Mouse (Mus musculus) heart, embryonic 16.5 days (tissue): ENCODE measurements around the gene Hcn1. TPM values are rescaled to one million over a fixed set of nuclear protein-coding genes. Genes with fewer than 3 reads are reported as not detected.

ENCODE experiments used
- ATAC-seq: fragments of 200-750 bp; cut with Nextera tagmentation; replicated peaks from 2 replicates; pipeline ENCODE4 v1.8.0; 2017; ENCODE audit warnings: moderate number of reproducible peaks; ENCODE audit not compliant: insufficient read depth, low FRiP score; ENCODE audit errors: extremely low read depth
- H3K27ac ChIP-seq: fragments of 300-500 bp; sonication (generic); 2 replicates; pipeline ENCODE4 v1.5.1; 2014; ENCODE audit warnings: mild to moderate bottlenecking, low read length, control low read depth, moderate library complexity
- H3K27me3 ChIP-seq: fragments of 300-500 bp; sonication (generic); 2 replicates; pipeline ENCODE4 v1.6.1; 2014; ENCODE audit warnings: low read length, mixed read lengths; ENCODE audit not compliant: control insufficient read depth, insufficient read depth
- H3K36me3 ChIP-seq: fragments of 300-500 bp; sonication (generic); 2 replicates; pipeline ENCODE4 v1.6.1; 2014; ENCODE audit not compliant: control insufficient read depth, insufficient read depth
- H3K4me1 ChIP-seq: fragments of 300-500 bp; sonication (generic); 2 replicates; pipeline ENCODE4 v1.6.1; 2014; ENCODE audit warnings: low read length, mixed read lengths; ENCODE audit not compliant: control insufficient read depth, insufficient read depth
- H3K4me2 ChIP-seq: fragments of 300-500 bp; sonication (generic); 2 replicates; pipeline ENCODE4 v1.6.1; 2014; ENCODE audit warnings: low read depth, mild to moderate bottlenecking, control low read depth, low read length
- H3K4me3 ChIP-seq: fragments of 300-500 bp; sonication (generic); 2 replicates; pipeline ENCODE4 v1.5.1; 2014; ENCODE audit warnings: mild to moderate bottlenecking, control low read depth, low read length
- H3K9ac ChIP-seq: fragments of 300-500 bp; sonication (generic); 2 replicates; pipeline ENCODE4 v1.6.1; 2014; ENCODE audit warnings: low read length, control low read depth
- H3K9me3 ChIP-seq: fragments of 300-500 bp; sonication (generic); replicated peaks from 2 replicates; pipeline ENCODE4 v1.6.1; 2016; ENCODE audit warnings: low read length; ENCODE audit not compliant: control insufficient read depth
- WGBS: fragments of 180-500 bp; shearing (Covaris S2); extraction: QIAGEN DNeasy Blood & Tissue Kit; methylation state at CpG from one replicate; pipeline ENCODE4 v1.1.7; 2014; 5-methylcytosine and 5-hydroxymethylcytosine counted together
- polyA plus RNA-seq: library from polyadenylated mRNA; unstranded; fragments of >200 nt; fragmentation: Nextera tagmentation; extraction: Ambion mirVana; gene quantifications from 2 replicates; pipeline ENCODE4 v1.2.1, GENCODE M21; 2015

Gene Hcn1
- polyA plus RNA-seq, 1 experiment from 2014 or later: 0.03 TPM

DNA sequence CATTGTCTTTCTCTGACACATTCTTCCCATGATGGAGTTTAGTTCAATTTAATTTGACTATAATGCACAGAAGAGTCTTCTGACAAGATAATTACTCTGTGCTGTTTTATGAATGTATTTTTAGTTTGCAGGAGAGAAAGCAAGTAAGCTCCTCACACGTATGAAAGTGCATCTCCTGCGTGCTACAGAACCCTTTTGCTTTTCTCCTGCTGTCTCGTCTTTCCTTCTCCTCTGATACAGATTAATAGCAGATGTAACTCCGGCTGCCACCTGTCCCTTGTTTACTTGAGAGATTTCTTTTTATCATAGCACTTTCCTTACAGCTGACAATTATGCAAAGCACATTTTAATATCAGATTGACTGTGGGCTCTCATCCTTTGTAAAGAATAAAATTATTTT lies 120.0 kb downstream of the Hcn1 start:
- H3K27ac ChIP-seq: no peak overlapping the region
- H3K9ac ChIP-seq: no peak overlapping the region
- ATAC-seq: no peak
- H3K9me3 ChIP-seq: no peaks in the 10 kb centered on the region
- no peaks in the 10 kb centered on the region for H3K27me3 ChIP-seq
- no peak overlapping the region for H3K4me2 ChIP-seq
- no peak overlapping the region for H3K4me3 ChIP-seq
- H3K36me3 ChIP-seq: no peaks in the 10 kb centered on the region
- 63% methylated on average over 4 of the region's 4 CpGs for WGBS
- H3K4me1 ChIP-seq: no peaks in the 10 kb centered on the region

DNA sequence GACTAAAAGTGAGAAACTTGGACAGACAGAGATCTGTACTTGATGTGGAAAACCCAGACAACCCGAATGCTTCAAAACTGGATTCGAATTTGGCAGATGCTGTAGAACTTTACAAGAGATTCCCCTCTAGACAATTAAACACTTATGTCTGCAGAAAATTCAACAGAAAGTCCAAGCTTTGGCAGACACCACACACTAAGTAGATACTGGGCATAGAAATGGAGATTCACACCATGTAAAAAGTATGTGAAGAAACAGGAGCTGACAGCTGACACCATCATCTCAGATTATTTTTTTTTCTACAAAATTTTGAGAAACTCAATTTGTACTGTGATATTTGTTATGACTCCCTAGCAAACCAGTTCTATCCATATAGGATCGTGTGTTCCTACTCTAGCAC lies 122.0 kb downstream of the Hcn1 start:
- no peaks in the 10 kb centered on the region for H3K36me3 ChIP-seq
- no peak overlapping the region for H3K9ac ChIP-seq
- H3K4me2 ChIP-seq: no peak overlapping the region
- H3K27me3 ChIP-seq: no peaks in the 10 kb centered on the region
- WGBS: 72% methylated on average over 3 of the region's 3 CpGs
- no peak for ATAC-seq
- H3K4me3 ChIP-seq: no peak overlapping the region
- H3K27ac ChIP-seq: no peak overlapping the region
- H3K9me3 ChIP-seq: no peaks in the 10 kb centered on the region
- H3K4me1 ChIP-seq: no peaks in the 10 kb centered on the region

DNA sequence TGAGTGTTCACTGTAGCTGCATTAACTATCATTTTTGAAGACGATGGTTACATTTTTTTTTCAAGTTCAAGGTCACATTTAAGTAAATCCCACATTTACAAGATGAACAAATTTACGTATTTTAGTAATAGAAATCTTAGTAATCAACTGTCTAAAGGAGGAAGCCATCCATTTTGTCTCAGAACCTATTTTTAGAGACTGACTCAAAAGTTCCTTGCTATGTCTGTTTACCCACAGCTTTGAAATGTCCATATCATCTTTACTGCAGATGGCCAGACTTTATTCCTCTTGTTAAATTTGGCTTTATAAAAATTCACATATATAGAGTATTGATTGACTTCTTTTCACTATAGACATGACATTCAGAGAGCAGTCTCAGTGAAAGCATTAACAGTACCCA lies 126.3 kb downstream of the Hcn1 start:
- no peaks in the 10 kb centered on the region for H3K4me1 ChIP-seq
- H3K36me3 ChIP-seq: no peaks in the 10 kb centered on the region
- H3K4me3 ChIP-seq: no peak overlapping the region
- no peak overlapping the region for H3K4me2 ChIP-seq
- no peaks in the 10 kb centered on the region for H3K27me3 ChIP-seq
- no peaks in the 10 kb centered on the region for H3K9me3 ChIP-seq
- H3K9ac ChIP-seq: no peak overlapping the region
- ATAC-seq: no peak
- no peak overlapping the region for H3K27ac ChIP-seq
- 72% methylated on average over 2 of the region's 2 CpGs for WGBS

DNA sequence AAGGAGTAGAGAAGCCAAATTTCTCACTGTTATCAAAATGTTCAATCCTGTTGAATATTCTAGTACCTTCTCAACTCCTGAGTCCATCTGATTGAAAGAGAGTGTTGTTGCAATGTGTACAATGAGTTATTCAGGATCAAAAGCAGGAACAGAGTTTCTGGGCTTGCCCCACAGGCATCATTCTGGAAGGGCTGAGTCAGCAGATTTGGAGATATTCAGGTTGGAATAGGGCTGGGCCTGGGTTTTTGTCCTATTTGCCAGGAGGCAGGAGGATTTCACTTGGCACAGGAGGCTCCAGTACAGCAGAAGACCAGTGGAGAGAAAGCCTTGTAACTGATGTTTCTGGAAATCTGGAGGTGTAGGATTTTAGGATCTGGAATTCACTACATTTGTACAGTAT lies 130.6 kb downstream of the Hcn1 start:
- H3K4me1 ChIP-seq: no peaks in the 10 kb centered on the region
- H3K27me3 ChIP-seq: no peaks in the 10 kb centered on the region
- H3K9ac ChIP-seq: no peak overlapping the region
- no peak for ATAC-seq
- no peaks in the 10 kb centered on the region for H3K36me3 ChIP-seq
- H3K4me2 ChIP-seq: no peak overlapping the region
- H3K9me3 ChIP-seq: no peaks in the 10 kb centered on the region
- no peak overlapping the region for H3K4me3 ChIP-seq
- no peak overlapping the region for H3K27ac ChIP-seq

DNA sequence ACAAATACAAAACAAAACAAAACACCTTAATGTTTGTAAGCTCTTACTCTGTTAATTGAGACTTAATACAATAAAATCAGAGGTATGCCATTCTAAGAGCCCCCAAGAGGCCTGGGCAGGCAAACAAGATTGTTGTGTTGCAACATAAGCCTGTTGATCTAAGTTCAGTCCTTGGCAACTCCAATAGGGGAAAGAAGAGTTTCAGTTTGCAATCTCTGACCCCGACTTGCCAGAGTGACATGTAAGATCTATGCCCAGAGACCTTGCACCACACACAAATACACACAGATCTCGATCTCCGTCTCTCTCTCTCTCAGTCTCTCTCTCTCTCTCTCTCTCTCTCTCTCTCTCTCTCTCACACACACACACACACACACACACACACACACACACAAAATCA lies 142.3 kb downstream of the Hcn1 start:
- Histone ChIP-seq H3K4me2 (no peak overlapping the region), H3K27ac (no peak overlapping the region), H3K9me3 (no peaks in the 10 kb centered on the region), H3K27me3 (no peaks in the 10 kb centered on the region), H3K4me1 (no peaks in the 10 kb centered on the region), H3K9ac (no peak overlapping the region), H3K4me3 (no peak overlapping the region), H3K36me3 (no peaks in the 10 kb centered on the region)
- 71% methylated on average over 3 of the region's 3 CpGs for WGBS
- no peak for ATAC-seq

DNA sequence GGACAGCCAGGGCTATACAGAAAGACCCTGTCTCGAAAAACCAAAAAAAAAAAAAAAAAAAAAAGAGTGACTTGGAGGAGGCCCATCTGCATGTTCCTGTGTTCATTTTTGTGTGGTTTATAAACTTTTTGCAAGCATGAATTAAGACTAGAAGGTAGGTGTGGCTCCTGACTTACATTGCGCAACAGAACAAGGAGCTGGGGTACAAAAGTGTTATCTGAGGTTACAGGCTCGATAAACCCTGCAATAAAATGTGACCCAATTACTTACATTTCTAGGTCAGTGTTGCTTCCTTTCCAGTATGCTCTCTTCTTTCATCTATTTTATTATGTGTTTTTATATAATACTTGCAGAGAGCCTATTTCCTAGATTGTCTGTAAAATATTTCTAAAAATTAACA lies 143.1 kb downstream of the Hcn1 start:
- H3K4me2 ChIP-seq: no peak overlapping the region
- 78% methylated on average over 3 of the region's 3 CpGs for WGBS
- H3K36me3 ChIP-seq: no peaks in the 10 kb centered on the region
- H3K4me1 ChIP-seq: no peaks in the 10 kb centered on the region
- H3K27ac ChIP-seq: no peak overlapping the region
- H3K9me3 ChIP-seq: no peaks in the 10 kb centered on the region
- ATAC-seq: no peak
- no peak overlapping the region for H3K9ac ChIP-seq
- H3K27me3 ChIP-seq: no peaks in the 10 kb centered on the region
- no peak overlapping the region for H3K4me3 ChIP-seq

DNA sequence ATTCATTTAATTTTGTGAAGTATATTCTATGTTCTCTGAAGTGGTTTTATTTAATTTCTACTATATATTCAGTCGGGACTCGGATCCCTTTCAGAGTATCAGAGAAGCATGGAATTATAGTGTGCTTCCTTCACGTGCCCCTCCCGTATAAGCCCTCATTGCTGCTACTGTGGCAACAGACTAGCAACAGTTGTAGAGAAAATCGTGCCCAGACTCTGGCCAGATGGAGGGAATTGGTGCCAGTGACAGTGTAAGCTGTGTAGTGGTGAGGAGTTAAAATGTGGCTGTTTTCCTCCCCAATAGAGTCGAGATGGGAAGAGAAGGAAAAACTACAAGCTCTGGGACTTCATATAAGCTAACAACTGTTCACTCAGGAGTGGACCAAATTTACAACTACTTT lies 163.4 kb downstream of the Hcn1 start:
- no peak for ATAC-seq

DNA sequence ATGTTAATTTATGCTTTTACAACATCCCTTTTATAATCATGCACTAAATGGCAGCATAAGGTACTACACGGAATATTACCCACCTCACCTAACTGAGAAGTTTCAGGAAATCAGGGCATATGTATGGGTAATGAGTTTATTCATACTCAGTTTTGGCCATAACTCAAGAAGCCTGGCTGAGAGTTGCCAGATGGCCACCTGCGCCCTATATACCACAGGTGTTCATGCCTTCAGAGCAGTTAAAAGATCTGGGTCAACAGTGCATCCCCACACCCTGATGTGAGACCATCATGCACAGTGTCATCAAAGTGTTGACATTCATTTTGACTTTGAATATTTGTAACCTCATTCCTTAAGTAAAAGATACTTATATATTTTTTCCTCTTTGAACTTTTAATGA lies 183.3 kb downstream of the Hcn1 start:
- no peaks in the 10 kb centered on the region for H3K36me3 ChIP-seq
- no peak overlapping the region for H3K4me2 ChIP-seq
- no peaks in the 10 kb centered on the region for H3K27me3 ChIP-seq
- 88% methylated on average over 2 of the region's 2 CpGs for WGBS
- no peak for ATAC-seq
- no peak overlapping the region for H3K4me3 ChIP-seq
- H3K4me1 ChIP-seq: no peaks in the 10 kb centered on the region
- H3K9ac ChIP-seq: no peak overlapping the region
- H3K27ac ChIP-seq: no peak overlapping the region
- no peaks in the 10 kb centered on the region for H3K9me3 ChIP-seq

More for the DNA sequence above, 163.4 kb downstream of the Hcn1 start:
- H3K27me3 ChIP-seq: no peaks in the 10 kb centered on the region
- H3K4me2 ChIP-seq: no peak overlapping the region
- 70% methylated on average over 6 of the region's 6 CpGs for WGBS
- no peak overlapping the region for H3K4me3 ChIP-seq
- no peaks in the 10 kb centered on the region for H3K9me3 ChIP-seq
- H3K9ac ChIP-seq: no peak overlapping the region
- no peaks in the 10 kb centered on the region for H3K36me3 ChIP-seq
- no peaks in the 10 kb centered on the region for H3K4me1 ChIP-seq
- H3K27ac ChIP-seq: no peak overlapping the region

DNA sequence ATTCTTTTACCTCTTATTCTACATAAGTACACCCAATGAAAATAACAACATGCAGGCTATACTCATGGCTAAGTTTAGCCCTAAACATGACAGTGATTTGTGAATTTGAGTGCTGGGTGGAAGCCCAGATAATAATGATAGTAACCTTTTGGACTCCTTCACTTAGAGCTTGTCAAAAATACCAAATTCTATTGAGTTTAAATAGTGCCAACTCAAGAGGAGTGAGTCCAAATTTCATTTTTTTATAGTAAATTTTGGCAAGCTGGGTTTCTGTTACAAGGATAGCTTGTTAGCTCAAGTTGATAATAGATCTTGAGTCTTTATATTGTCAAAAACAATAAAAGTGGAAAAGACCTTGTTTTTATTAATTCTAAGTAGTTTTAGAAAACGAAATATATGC lies 190.7 kb downstream of the Hcn1 start:
- WGBS: 38% methylated on average over 1 of the region's 1 CpGs
- H3K4me1 ChIP-seq: no peaks in the 10 kb centered on the region

DNA sequence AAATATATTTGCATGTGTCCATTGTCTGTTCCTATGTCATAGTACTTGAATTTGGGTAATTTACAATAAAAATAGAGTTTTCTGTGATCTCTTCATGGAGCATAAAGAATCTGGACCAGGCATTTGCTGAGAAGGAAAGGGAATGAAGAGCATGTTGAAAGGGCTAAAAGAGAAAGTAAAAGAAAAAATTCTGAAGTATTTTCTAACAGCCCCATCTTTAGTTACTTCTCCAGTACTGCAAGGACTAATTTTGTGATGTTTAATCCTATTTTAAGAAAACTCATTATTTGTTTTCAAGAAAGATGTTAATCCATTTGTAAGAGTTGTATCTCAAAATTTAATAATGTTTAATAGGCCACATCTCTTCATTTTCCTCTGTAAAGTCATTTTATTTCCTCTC lies 198.9 kb downstream of the Hcn1 start:
- no peak overlapping the region for H3K4me3 ChIP-seq
- H3K4me2 ChIP-seq: no peak overlapping the region
- H3K27me3 ChIP-seq: no peaks in the 10 kb centered on the region
- ATAC-seq: no peak
- no peaks in the 10 kb centered on the region for H3K36me3 ChIP-seq
- H3K9ac ChIP-seq: no peak overlapping the region
- H3K27ac ChIP-seq: no peak overlapping the region
- no peaks in the 10 kb centered on the region for H3K9me3 ChIP-seq
- H3K4me1 ChIP-seq: no peaks in the 10 kb centered on the region

More for the DNA sequence above, 190.7 kb downstream of the Hcn1 start:
- ATAC-seq: no peak
- Histone ChIP-seq H3K4me3 (no peak overlapping the region), H3K9ac (no peak overlapping the region), H3K27ac (no peak overlapping the region), H3K4me2 (no peak overlapping the region), H3K27me3 (no peaks in the 10 kb centered on the region), H3K9me3 (no peaks in the 10 kb centered on the region), H3K36me3 (no peaks in the 10 kb centered on the region)
